Mouse (Mus musculus): ENCODE measurements around the gene Csdc2. TPM values are rescaled to one million over a fixed set of nuclear protein-coding genes. Genes with fewer than 3 reads are reported as not detected.
A peak's percentile ranks its signal among the peaks of the same experiment; 100 is the strongest.

Gene Csdc2
- polyA plus RNA-seq, 1 experiment: 6.8 TPM

GRCm38 (mm10) chr15:81957598-81957997 lies 21.0 kb downstream of the Csdc2 start:
- 95% methylated on average over 11 of the region's 11 CpGs for WGBS
- H3K4me1 ChIP-seq (replicated peaks; ENCODE audit: control insufficient read depth, insufficient read depth, low read length): peaks cover 5% of the 10 kb centered on the region; the same call in 1 of the 2 replicates
- H3K27ac ChIP-seq (ENCODE audit: control insufficient read depth, insufficient read depth, low read length): no peak overlapping the region
- H3K4me3 ChIP-seq (ENCODE audit: control insufficient read depth, insufficient read depth, low read length): no peak overlapping the region
- DNase-seq: no peak
- TF ChIP-seq POLR2A (IDR thresholded peaks at IDR 0.05; ENCODE audit: control insufficient read depth, extremely low read depth, insufficient read depth, low read length, poor library complexity) (no peak), CTCF (IDR thresholded peaks at IDR 0.05; ENCODE audit: borderline replicate concordance, control insufficient read depth, extremely low read depth, insufficient read depth, low read length, poor library complexity) (no peak)
- peaks cover 18% of the 10 kb centered on the region for H3K36me3 ChIP-seq (ENCODE audit: control insufficient read depth, insufficient read depth, low read length)
- no peaks in the 10 kb centered on the region for H3K27me3 ChIP-seq (ENCODE audit: control insufficient read depth, insufficient read depth, low read length)

- no peak overlapping the region for H3K4me3 ChIP-seq (ENCODE audit: control insufficient read depth, insufficient read depth, low read length)
- H3K27me3 ChIP-seq (ENCODE audit: control insufficient read depth, insufficient read depth, low read length): no peaks in the 10 kb centered on the region
- WGBS: 96% methylated on average over 3 of the region's 3 CpGs
- no peak for TF ChIP-seq CTCF (IDR thresholded peaks at IDR 0.05; ENCODE audit: borderline replicate concordance, control insufficient read depth, extremely low read depth, insufficient read depth, low read length, poor library complexity)
- TF ChIP-seq POLR2A (IDR thresholded peaks at IDR 0.05; ENCODE audit: control insufficient read depth, extremely low read depth, insufficient read depth, low read length, poor library complexity): no peak
- peaks cover 14% of the 10 kb centered on the region for H3K36me3 ChIP-seq (ENCODE audit: control insufficient read depth, insufficient read depth, low read length)
- no peak for DNase-seq
- peaks cover 5% of the 10 kb centered on the region; the same call in 1 of the 2 replicates for H3K4me1 ChIP-seq (replicated peaks; ENCODE audit: control insufficient read depth, insufficient read depth, low read length)
- H3K27ac ChIP-seq (ENCODE audit: control insufficient read depth, insufficient read depth, low read length): no peak overlapping the region
These were observed 22.3 kb downstream of the Csdc2 start for GRCm38 (mm10) chr15:81958906-81959305.

GRCm38 (mm10) chr15:81960171-81961077 lies 23.9 kb downstream of the Csdc2 start, which contains the start of gene Pmm1:
Gene Pmm1, minus strand, starts transcription at chr15:81960930.
- peak; percentile 31; the same call in 1 of the 2 replicates for TF ChIP-seq POLR2A (IDR thresholded peaks at IDR 0.05; ENCODE audit: control insufficient read depth, extremely low read depth, insufficient read depth, low read length, poor library complexity)
- TF ChIP-seq CTCF (IDR thresholded peaks at IDR 0.05; ENCODE audit: borderline replicate concordance, control insufficient read depth, extremely low read depth, insufficient read depth, low read length, poor library complexity): peak; percentile 86
- DNase-seq: peak; percentile 100
- H3K27ac ChIP-seq (ENCODE audit: control insufficient read depth, insufficient read depth, low read length): peak within 1 kb of the TSS; percentile 30
- peaks cover 5% of the 10 kb centered on the region; the same call in 1 of the 2 replicates for H3K4me1 ChIP-seq (replicated peaks; ENCODE audit: control insufficient read depth, insufficient read depth, low read length)
- WGBS: under 1% methylated on average over 77 of the region's 77 CpGs
- peaks cover 5% of the 10 kb centered on the region for H3K36me3 ChIP-seq (ENCODE audit: control insufficient read depth, insufficient read depth, low read length)
- no peaks in the 10 kb centered on the region for H3K27me3 ChIP-seq (ENCODE audit: control insufficient read depth, insufficient read depth, low read length)
- peak within 1 kb of the TSS; percentile 59 for H3K4me3 ChIP-seq (ENCODE audit: control insufficient read depth, insufficient read depth, low read length)

- WGBS: under 1% methylated on average over 8 of the region's 8 CpGs
- peak overlapping the region; percentile 46 for H3K4me3 ChIP-seq (ENCODE audit: control insufficient read depth, insufficient read depth, low read length)
- peaks cover 5% of the 10 kb centered on the region; the same call in 1 of the 2 replicates for H3K4me1 ChIP-seq (replicated peaks; ENCODE audit: control insufficient read depth, insufficient read depth, low read length)
- no peak for DNase-seq
- H3K27me3 ChIP-seq (ENCODE audit: control insufficient read depth, insufficient read depth, low read length): no peaks in the 10 kb centered on the region
- no peaks in the 10 kb centered on the region for H3K36me3 ChIP-seq (ENCODE audit: control insufficient read depth, insufficient read depth, low read length)
- peak overlapping the region; percentile 20; the same call in 1 of the 2 replicates for H3K27ac ChIP-seq (ENCODE audit: control insufficient read depth, insufficient read depth, low read length)
- no peak for TF ChIP-seq POLR2A (IDR thresholded peaks at IDR 0.05; ENCODE audit: control insufficient read depth, extremely low read depth, insufficient read depth, low read length, poor library complexity)
- no peak for TF ChIP-seq CTCF (IDR thresholded peaks at IDR 0.05; ENCODE audit: borderline replicate concordance, control insufficient read depth, extremely low read depth, insufficient read depth, low read length, poor library complexity)
These were observed 24.5 kb downstream of the Csdc2 start for GRCm38 (mm10) chr15:81961078-81961451.

- H3K4me3 ChIP-seq (ENCODE audit: control insufficient read depth, insufficient read depth, low read length): no peak overlapping the region
- no peak for DNase-seq
- H3K4me1 ChIP-seq (replicated peaks; ENCODE audit: control insufficient read depth, insufficient read depth, low read length): peaks cover 5% of the 10 kb centered on the region; the same call in 1 of the 2 replicates
- no peak overlapping the region for H3K27ac ChIP-seq (ENCODE audit: control insufficient read depth, insufficient read depth, low read length)
- no peaks in the 10 kb centered on the region for H3K27me3 ChIP-seq (ENCODE audit: control insufficient read depth, insufficient read depth, low read length)
- TF ChIP-seq POLR2A (IDR thresholded peaks at IDR 0.05; ENCODE audit: control insufficient read depth, extremely low read depth, insufficient read depth, low read length, poor library complexity) (no peak), CTCF (IDR thresholded peaks at IDR 0.05; ENCODE audit: borderline replicate concordance, control insufficient read depth, extremely low read depth, insufficient read depth, low read length, poor library complexity) (no peak)
- no peaks in the 10 kb centered on the region for H3K36me3 ChIP-seq (ENCODE audit: control insufficient read depth, insufficient read depth, low read length)
- WGBS: 72% methylated on average over 1 of the region's 1 CpGs
These were observed 27.7 kb downstream of the Csdc2 start for GRCm38 (mm10) chr15:81964262-81964661.

GRCm38 (mm10) chr15:81964980-81965545 lies 28.5 kb downstream of the Csdc2 start:
- Histone ChIP-seq H3K27me3 (ENCODE audit: control insufficient read depth, insufficient read depth, low read length) (no peaks in the 10 kb centered on the region), H3K4me1 (replicated peaks; ENCODE audit: control insufficient read depth, insufficient read depth, low read length) (peaks cover 2% of the 10 kb centered on the region; the same call in 1 of the 2 replicates), H3K4me3 (ENCODE audit: control insufficient read depth, insufficient read depth, low read length) (no peak overlapping the region), H3K27ac (ENCODE audit: control insufficient read depth, insufficient read depth, low read length) (no peak overlapping the region), H3K36me3 (ENCODE audit: control insufficient read depth, insufficient read depth, low read length) (no peaks in the 10 kb centered on the region)
- no peak for TF ChIP-seq POLR2A (IDR thresholded peaks at IDR 0.05; ENCODE audit: control insufficient read depth, extremely low read depth, insufficient read depth, low read length, poor library complexity)
- TF ChIP-seq CTCF (IDR thresholded peaks at IDR 0.05; ENCODE audit: borderline replicate concordance, control insufficient read depth, extremely low read depth, insufficient read depth, low read length, poor library complexity): no peak
- DNase-seq: no peak
- 91% methylated on average over 4 of the region's 4 CpGs for WGBS
